Mouse (Mus musculus) ES-Bruce4 (cell line): Measurements from ENCODE around the gene Tbkbp1. TPM values are rescaled to one million over a fixed set of nuclear protein-coding genes. Genes with fewer than 3 reads are reported as not detected.

Source experiments
- H3K27ac ChIP-seq: 2 replicates; pipeline ENCODE4 v1.5.1; 2012; ENCODE audit warnings: low read length, inconsistent platforms; ENCODE audit not compliant: insufficient read depth
- H3K27me3 ChIP-seq: 2 replicates; pipeline ENCODE4 v1.6.1; 2012; ENCODE audit warnings: mild to moderate bottlenecking, low read length, inconsistent platforms; ENCODE audit not compliant: control insufficient read depth, poor library complexity, insufficient read depth, severe bottlenecking
- H3K36me3 ChIP-seq: 2 replicates; pipeline ENCODE4 v1.6.1; 2012; ENCODE audit warnings: inconsistent platforms, mild to moderate bottlenecking, low read length, moderate library complexity; ENCODE audit not compliant: control insufficient read depth, poor library complexity, insufficient read depth, severe bottlenecking
- H3K4me1 ChIP-seq: one replicate; pipeline ENCODE4 v1.8.1; 2011; ENCODE audit warnings: low read length; ENCODE audit not compliant: control insufficient read depth, insufficient read depth
- H3K4me3 ChIP-seq: 2 replicates; pipeline ENCODE4 v1.5.1; 2011; ENCODE audit warnings: low read depth, mild to moderate bottlenecking, low read length
- H3K9ac ChIP-seq: 2 replicates; pipeline ENCODE4 v1.6.1; 2012; ENCODE audit warnings: low read depth, mild to moderate bottlenecking, inconsistent platforms; ENCODE audit not compliant: poor library complexity, severe bottlenecking
- H3K9me3 ChIP-seq: replicated peaks from 2 replicates; pipeline ENCODE4 v1.6.1; 2012; ENCODE audit warnings: mild to moderate bottlenecking, low read length, inconsistent platforms; ENCODE audit not compliant: control insufficient read depth, poor library complexity, insufficient read depth, severe bottlenecking
- CTCF ChIP-seq: IDR thresholded peaks from one replicate; pipeline ENCODE4 v1.8.1; 2011; ENCODE audit warnings: low read depth, low read length
- EP300 ChIP-seq: IDR thresholded peaks from 2 replicates; pipeline ENCODE4 v1.6.1; 2011; ENCODE audit warnings: low read depth, low read length; ENCODE audit not compliant: insufficient read depth
- POLR2A ChIP-seq: IDR thresholded peaks from one replicate; pipeline ENCODE4 v1.8.1; 2011; ENCODE audit warnings: low read length; ENCODE audit not compliant: insufficient read depth
- polyA plus RNA-seq: library from polyadenylated mRNA; stranded (reverse); fragments of >200 nt; gene quantifications from 2 replicates; pipeline ENCODE4 v1.2.4, GENCODE M21; 2011; ENCODE audit warnings: low read depth; ENCODE audit not compliant: missing spikeins, insufficient read depth, insufficient read length

Gene Tbkbp1
- polyA plus RNA-seq, 1 experiment = 5.4 TPM

DNA sequence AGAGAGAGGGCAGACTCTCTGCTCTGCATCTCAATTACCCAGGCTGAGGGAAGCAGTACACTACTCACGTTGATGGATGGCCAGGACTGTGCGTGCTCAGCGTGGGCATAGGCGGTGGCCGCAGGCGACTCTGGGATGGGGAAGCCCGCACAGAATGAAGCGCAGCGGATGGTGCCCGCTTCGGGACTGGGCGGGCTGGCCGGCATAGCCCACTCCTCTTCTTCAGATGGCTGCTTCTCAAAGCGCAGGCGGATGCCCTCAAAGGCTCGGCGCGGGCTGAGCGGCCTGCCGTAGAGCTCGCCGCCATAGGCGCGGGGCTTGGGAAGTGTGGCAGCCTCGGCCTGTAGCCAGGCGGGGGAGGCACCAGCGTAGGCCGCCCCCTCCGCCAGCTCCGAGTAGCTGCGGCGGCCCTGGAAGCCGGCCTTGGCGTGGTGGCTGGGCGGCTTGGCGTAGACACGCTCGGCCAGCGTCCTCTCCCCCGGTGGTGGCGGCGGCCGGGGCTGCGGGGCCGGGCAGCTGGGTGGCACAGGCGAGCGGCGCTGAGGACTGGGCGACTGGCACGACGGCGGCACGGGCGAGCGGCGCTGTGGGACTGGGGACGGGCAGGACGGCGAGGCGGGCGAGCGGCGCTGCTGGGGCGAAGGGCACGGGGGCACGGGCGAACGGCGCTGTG is 12.6 kb downstream of the Tbkbp1 start:
- H3K27ac ChIP-seq = no peak overlapping the region
- H3K4me1 ChIP-seq = peaks cover 5% of the 10 kb centered on the region
- TF ChIP-seq CTCF = no peak
- TF ChIP-seq EP300 = no peak
- no peak for TF ChIP-seq POLR2A
- no peaks in the 10 kb centered on the region for H3K9me3 ChIP-seq
- peak overlapping the region; percentile 20 for H3K4me3 ChIP-seq
- H3K9ac ChIP-seq = peak overlapping the region; percentile 56
- H3K36me3 ChIP-seq = no peaks in the 10 kb centered on the region
- peaks cover 3% of the 10 kb centered on the region for H3K27me3 ChIP-seq

DNA sequence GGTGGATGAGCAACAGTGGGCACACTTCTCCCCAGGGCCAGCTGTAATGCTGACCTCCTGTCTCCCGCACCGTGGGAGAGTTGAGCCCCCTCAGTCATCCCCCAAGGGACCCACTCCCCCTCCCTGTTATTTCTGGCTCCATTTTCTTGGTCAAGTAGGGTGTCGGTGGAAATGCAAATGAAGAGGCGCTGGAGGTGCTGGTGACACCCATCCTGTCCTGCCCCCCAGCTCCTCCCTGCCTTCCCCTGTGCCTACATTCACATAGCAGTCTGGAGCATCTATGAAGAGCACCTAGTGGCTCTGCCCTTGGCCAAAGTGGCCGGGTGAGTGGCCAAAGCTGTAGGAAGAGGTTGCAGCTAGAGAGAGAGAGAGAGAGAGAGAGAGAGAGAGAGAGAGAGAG is 18.0 kb downstream of the Tbkbp1 start:
- Histone ChIP-seq H3K27ac (no peak overlapping the region), H3K9ac (no peak overlapping the region), H3K4me1 (no peaks in the 10 kb centered on the region), H3K9me3 (no peaks in the 10 kb centered on the region), H3K27me3 (no peaks in the 10 kb centered on the region), H3K36me3 (no peaks in the 10 kb centered on the region), H3K4me3 (no peak overlapping the region)
- no peak for TF ChIP-seq EP300
- no peak for TF ChIP-seq CTCF
- no peak for TF ChIP-seq POLR2A

DNA sequence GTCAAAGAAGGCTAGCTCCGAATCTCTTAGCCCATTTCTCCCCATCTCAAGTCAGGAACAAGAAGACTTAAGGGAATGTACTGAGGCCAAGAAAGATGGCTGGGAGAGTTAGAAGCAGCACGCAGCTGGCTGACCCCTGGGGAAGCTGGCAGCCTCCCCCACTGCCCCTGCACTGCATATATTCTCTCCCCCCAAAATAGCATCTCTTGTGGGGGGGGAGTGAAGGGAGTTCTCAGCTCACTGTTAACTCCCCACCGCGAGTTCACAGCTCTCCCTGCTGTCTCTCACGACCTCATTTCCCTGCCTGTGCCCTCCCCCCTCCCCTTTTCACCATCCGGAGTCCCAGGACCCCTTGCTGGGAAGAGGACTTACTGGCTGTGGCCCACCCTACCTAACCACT is 19.1 kb downstream of the Tbkbp1 start:
- Histone ChIP-seq H3K9me3 (no peaks in the 10 kb centered on the region), H3K27me3 (no peaks in the 10 kb centered on the region), H3K9ac (no peak overlapping the region), H3K4me3 (no peak overlapping the region), H3K36me3 (no peaks in the 10 kb centered on the region), H3K27ac (no peak overlapping the region), H3K4me1 (no peaks in the 10 kb centered on the region)
- TF ChIP-seq POLR2A (no peak), CTCF (no peak), EP300 (no peak)

GRCm38 (mm10) chr11:97131683-97132082 is 19.6 kb downstream of the Tbkbp1 start:
- H3K9me3 ChIP-seq = no peaks in the 10 kb centered on the region
- H3K36me3 ChIP-seq = no peaks in the 10 kb centered on the region
- no peaks in the 10 kb centered on the region for H3K27me3 ChIP-seq
- H3K9ac ChIP-seq = no peak overlapping the region
- TF ChIP-seq POLR2A (no peak), CTCF (no peak), EP300 (no peak)
- H3K4me1 ChIP-seq = no peaks in the 10 kb centered on the region
- no peak overlapping the region for H3K4me3 ChIP-seq
- no peak overlapping the region for H3K27ac ChIP-seq

DNA sequence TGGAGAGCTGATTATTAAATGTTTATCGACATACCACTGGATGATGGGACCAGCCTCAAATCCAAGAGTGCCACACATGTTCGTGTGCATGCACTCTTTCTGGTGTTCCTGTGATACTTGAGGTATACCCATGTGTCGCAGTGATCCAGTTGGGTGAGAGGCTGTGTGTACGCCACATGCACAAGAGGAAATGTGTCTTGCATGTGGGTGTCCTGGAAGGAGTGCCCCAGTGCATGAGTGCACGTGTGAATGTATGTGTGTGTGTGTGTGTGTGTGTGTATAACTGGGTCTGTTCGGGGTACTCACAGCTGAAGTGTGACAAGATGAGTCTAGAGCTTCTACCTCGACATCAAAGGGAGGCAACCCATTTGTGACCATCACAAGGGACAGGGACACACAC is 21.0 kb downstream of the Tbkbp1 start:
- Histone ChIP-seq H3K9ac (no peak overlapping the region), H3K27me3 (no peaks in the 10 kb centered on the region), H3K27ac (no peak overlapping the region), H3K4me1 (no peaks in the 10 kb centered on the region), H3K9me3 (no peaks in the 10 kb centered on the region), H3K36me3 (no peaks in the 10 kb centered on the region), H3K4me3 (no peak overlapping the region)
- TF ChIP-seq CTCF (no peak), POLR2A (no peak), EP300 (no peak)

- Histone ChIP-seq H3K36me3 (no peaks in the 10 kb centered on the region), H3K4me1 (no peaks in the 10 kb centered on the region), H3K9me3 (no peaks in the 10 kb centered on the region), H3K27me3 (no peaks in the 10 kb centered on the region), H3K4me3 (no peak overlapping the region), H3K27ac (no peak overlapping the region), H3K9ac (no peak overlapping the region)
- no peak for TF ChIP-seq CTCF
- no peak for TF ChIP-seq EP300
- TF ChIP-seq POLR2A = no peak
These were observed 22.3 kb downstream of the Tbkbp1 start for GRCm38 (mm10) chr11:97128956-97129355.
